8 mouse cellular contexts compared by ENCODE assay signal in the genomic region with DNA sequence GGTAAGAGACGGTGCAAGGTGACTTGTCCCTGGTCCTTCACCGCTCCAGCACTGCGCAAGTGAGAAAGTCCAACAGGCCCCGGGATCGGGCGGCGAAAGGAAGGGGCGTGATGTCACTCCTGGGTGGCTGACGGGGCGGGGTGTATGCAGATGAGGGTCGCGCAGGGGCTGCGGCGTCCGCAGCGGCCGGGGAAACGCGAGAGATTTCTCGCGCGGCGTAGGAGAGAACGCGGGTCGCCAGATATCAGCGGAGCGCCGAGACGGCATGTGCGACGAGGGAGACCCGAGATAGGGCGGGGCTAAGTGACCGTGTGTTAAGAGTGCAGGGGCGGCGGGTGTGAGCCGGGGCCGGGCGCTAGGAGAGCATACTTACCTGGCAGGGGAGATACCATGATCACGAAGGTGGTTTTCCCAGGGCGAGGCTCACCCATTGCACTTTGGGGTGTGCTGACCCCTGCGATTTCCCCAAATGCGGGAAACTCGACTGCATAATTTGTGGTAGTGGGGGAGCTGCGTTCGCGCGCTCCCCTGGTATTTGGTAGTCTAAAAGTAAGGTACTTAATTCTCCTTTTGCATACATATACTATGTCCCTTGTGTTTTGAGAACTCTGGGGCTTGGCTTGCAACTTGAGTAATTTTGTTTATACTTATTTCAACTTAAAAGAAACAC. TPM values are rescaled to one million over a fixed set of nuclear protein-coding genes. Genes with fewer than 3 reads are reported as not detected.
A peak's percentile ranks its signal among the peaks of the same experiment; 100 is the strongest.
DNase-seq lines count a peak whose midpoint lies in the region; ATAC-seq and TF ChIP-seq lines count a peak whose summit lies in the region.
"Not testable (repeated sequence)": the region's sequence is repeated elsewhere in the genome, so short reads cannot be mapped to it uniquely, and the experiment has no call there.

No protein-coding gene starts in this region.

- peak overlapping the region; percentile 73 for H3K9ac ChIP-seq in MEL (ENCODE audit: control insufficient read depth, low read depth, low read length, poor library complexity, severe bottlenecking)
- H3K9ac ChIP-seq in hindbrain, embryonic 15.5 days; neural tube, embryonic 13.5 days: not testable (repeated sequence)

- ATAC-seq in hindbrain, embryonic 15.5 days (ENCODE audit: low FRiP score, low read depth): peak; percentile 77; the same call in 1 of the 2 replicates
- peak; percentile 64 for ATAC-seq in neural tube, embryonic 13.5 days (ENCODE audit: low read depth)

- not testable (repeated sequence) for TF ChIP-seq EP300 in MEL (IDR thresholded peaks at IDR 0.05; ENCODE audit: low read depth in 1 of 2, low read length in 2 of 2)

- peak overlapping the region; percentile 70 for H3K27ac ChIP-seq in MEL (ENCODE audit: control insufficient read depth, low read depth, low read length)
- H3K27ac ChIP-seq in hindbrain, embryonic 15.5 days (replicated peaks); neural tube, embryonic 13.5 days (replicated peaks): not testable (repeated sequence)
- H3K27ac ChIP-seq in limb, embryonic 10.5 days: peak overlapping the region; percentile 92

- WGBS in hindbrain, embryonic 15.5 days: under 1% methylated on average over 48 of the region's 49 CpGs
- under 1% methylated on average over 49 of the region's 49 CpGs for WGBS in limb, embryonic 10.5 days
- under 1% methylated on average over 49 of the region's 49 CpGs for WGBS in neural tube, embryonic 13.5 days

- not testable (repeated sequence) for TF ChIP-seq RAD21 in MEL (IDR thresholded peaks at IDR 0.05; ENCODE audit: low read depth, low read length)

- TF ChIP-seq CTCF in MEL (IDR thresholded peaks at IDR 0.05 in 2 of 3, conservative IDR thresholded peaks at IDR 0.05 in 1 of 3; ENCODE audit: control insufficient read depth in 1 of 3, insufficient read depth in 1 of 3, low read depth in 2 of 3, low read length in 3 of 3, poor library complexity in 1 of 3, severe bottlenecking in 1 of 3): not testable (repeated sequence)

- H3K79me2 ChIP-seq in MEL (ENCODE audit: control insufficient read depth, insufficient read depth, low read length, poor library complexity): not testable (repeated sequence)

- not testable (repeated sequence) for H3K4me1 ChIP-seq in MEL (ENCODE audit: control insufficient read depth in 1 of 2, insufficient read depth in 2 of 2, low read length in 2 of 2); hindbrain, embryonic 15.5 days (replicated peaks); neural tube, embryonic 13.5 days (replicated peaks)
- H3K4me1 ChIP-seq in limb, embryonic 10.5 days: peaks cover 27% of the 10 kb centered on the region

- peak overlapping the region; percentile 54 for H3K4me2 ChIP-seq in hindbrain, embryonic 15.5 days
- H3K4me2 ChIP-seq in neural tube, embryonic 13.5 days: peak overlapping the region; percentile 59

- H3K4me3 ChIP-seq in MEL (ENCODE audit: control insufficient read depth in 1 of 2, insufficient read depth in 1 of 2, low read depth in 2 of 2, low read length in 2 of 2): peak overlapping the region; percentile 60 to 67; a peak in 3 of 4 replicates
- peak overlapping the region; percentile 28 for H3K4me3 ChIP-seq in hindbrain, embryonic 15.5 days
- peak overlapping the region; percentile 53 for H3K4me3 ChIP-seq in limb, embryonic 10.5 days
- peak overlapping the region; percentile 33 for H3K4me3 ChIP-seq in neural tube, embryonic 13.5 days

- DNase-seq in MEL (ENCODE audit: low read depth, low spot score): peak; percentile 86
- peak; percentile 79 for DNase-seq in embryo, embryonic 11 days
- peak; percentile 18 to 26 for DNase-seq in gastrocnemius, postnatal 4 days (ENCODE audit: low spot score in 2 of 2)
- DNase-seq in limb, embryonic 10.5 days (ENCODE audit: low spot score): peak; percentile 78
- DNase-seq in lung, postnatal 10 days: peak; percentile 25
- DNase-seq in thymus, postnatal 25 days: peak; percentile 39

- H3K27me3 ChIP-seq in MEL (ENCODE audit: control insufficient read depth in 1 of 2, insufficient read depth in 2 of 2, low read length in 2 of 2): not testable (repeated sequence)
- peaks cover 81% of the 10 kb centered on the region for H3K27me3 ChIP-seq in hindbrain, embryonic 15.5 days
- H3K27me3 ChIP-seq in limb, embryonic 10.5 days (ENCODE audit: low read depth, poor library complexity, severe bottlenecking): peaks cover 44% of the 10 kb centered on the region
- peaks cover 92% of the 10 kb centered on the region for H3K27me3 ChIP-seq in neural tube, embryonic 13.5 days

- H3K9me3 ChIP-seq in MEL (replicated peaks; ENCODE audit: insufficient read depth, low read length); hindbrain, embryonic 15.5 days; limb, embryonic 10.5 days (replicated peaks); neural tube, embryonic 13.5 days: not testable (repeated sequence)

- H3K36me3 ChIP-seq in MEL (ENCODE audit: control insufficient read depth in 1 of 2, insufficient read depth in 2 of 2, low read length in 2 of 2): peaks cover 0 to 15% of the 10 kb centered on the region in 2 experiments; a peak in 2 of 4 replicates
- not testable (repeated sequence) for H3K36me3 ChIP-seq in hindbrain, embryonic 15.5 days; limb, embryonic 10.5 days; neural tube, embryonic 13.5 days

- peak in 1 of 2 experiments; percentile 89; a peak in 2 of 4 replicates for TF ChIP-seq POLR2A in MEL (IDR thresholded peaks at IDR 0.05; ENCODE audit: control insufficient read depth in 1 of 2, insufficient read depth in 1 of 2, low read depth in 1 of 2, low read length in 2 of 2, poor library complexity in 1 of 2)

TF ChIP-seq in MEL, 35 proteins besides CTCF, POLR2A, EP300 and RAD21:
- peak; percentile 99; the same call in 1 of the 2 replicates for TF ChIP-seq POLR2AphosphoS5 (IDR thresholded peaks at IDR 0.05; ENCODE audit: borderline replicate concordance, low read depth, low read length)

RNA-seq across cellular contexts. Expression of a gene that starts 34.4 kb away (rescaled TPM):
- 3.4 and 4.7 TPM in 2 replicates for total RNA-seq in MEL (2012; rRNA removed)
- polyA plus RNA-seq in MEL (2012; ENCODE audit: insufficient read depth in 1 of 2, insufficient read length in 2 of 2, low read depth in 1 of 2, low replicate concordance in 2 of 2, missing spikeins in 1 of 2): 1 to 10 TPM in 1 of 2 experiments, not detected in 1; 2.8 TPM
- total RNA-seq in gastrocnemius, postnatal 4 days (2021): 1 to 10 TPM; 1.6 to 1.7 TPM
- polyA plus RNA-seq in hindbrain, embryonic 15.5 days (2015; fragmentation: Nextera tagmentation; extraction: Ambion mirVana): 1.4 and 2.3 TPM in 2 replicates
- 0.60 and 0.85 TPM in 2 replicates for polyA plus RNA-seq in limb, embryonic 10.5 days (2016; fragmentation: Nextera tagmentation; extraction: Ambion mirVana)
- polyA plus RNA-seq in neural tube, embryonic 13.5 days (2015; fragmentation: Nextera tagmentation; extraction: Ambion mirVana): 1.9 and 2.1 TPM in 2 replicates

RNA-seq across cellular contexts. Expression of a gene that starts 58.6 kb away (rescaled TPM):
- 6,680 and 8,754 TPM in 2 replicates for total RNA-seq in MEL (2012; rRNA removed)
- 10 to 100 TPM in 1 of 2 experiments, not detected in 1; 11.2 TPM for polyA plus RNA-seq in MEL (2012; ENCODE audit: insufficient read depth in 1 of 2, insufficient read length in 2 of 2, low read depth in 1 of 2, low replicate concordance in 2 of 2, missing spikeins in 1 of 2)
- total RNA-seq in gastrocnemius, postnatal 4 days (2021): 100 to 1,000 TPM; 676 to 744 TPM
- polyA plus RNA-seq in hindbrain, embryonic 15.5 days (2015; fragmentation: Nextera tagmentation; extraction: Ambion mirVana): 3.0 and 4.2 TPM in 2 replicates
- polyA plus RNA-seq in limb, embryonic 10.5 days (2016; fragmentation: Nextera tagmentation; extraction: Ambion mirVana): 8.2 and 10.7 TPM in 2 replicates
- 2.1 and 2.7 TPM in 2 replicates for polyA plus RNA-seq in neural tube, embryonic 13.5 days (2015; fragmentation: Nextera tagmentation; extraction: Ambion mirVana)

RNA-seq across cellular contexts. Expression of a gene that starts 59.7 kb away (rescaled TPM):
- total RNA-seq in MEL (2012; rRNA removed): 3,962 and 5,017 TPM in 2 replicates
- polyA plus RNA-seq in MEL (2012; ENCODE audit: insufficient read depth in 1 of 2, insufficient read length in 2 of 2, low read depth in 1 of 2, low replicate concordance in 2 of 2, missing spikeins in 1 of 2): 10 to 100 TPM in 1 of 2 experiments, not detected in 1; 71.7 TPM
- 100 to 1,000 TPM; 677 to 879 TPM for total RNA-seq in gastrocnemius, postnatal 4 days (2021)
- 12.2 and 19.7 TPM in 2 replicates for polyA plus RNA-seq in hindbrain, embryonic 15.5 days (2015; fragmentation: Nextera tagmentation; extraction: Ambion mirVana)
- polyA plus RNA-seq in limb, embryonic 10.5 days (2016; fragmentation: Nextera tagmentation; extraction: Ambion mirVana): 48.3 and 54.0 TPM in 2 replicates
- polyA plus RNA-seq in neural tube, embryonic 13.5 days (2015; fragmentation: Nextera tagmentation; extraction: Ambion mirVana): 13.1 and 17.8 TPM in 2 replicates

Comparison
In these comparisons a context has a peak if more than half of its experiments do, and no peak if none do; other contexts are left out.
1. DNase-seq: peak in every context shown above with its lines; median percentile 86 in MEL; 79 in embryo, embryonic 11 days; 78 in limb, embryonic 10.5 days; 39 in thymus, postnatal 25 days; 25 in lung, postnatal 10 days; 22 in gastrocnemius, postnatal 4 days.